Mouse (Mus musculus) gastrocnemius, postnatal 36 days (tissue): ENCODE data around the gene Lrp10. TPM values are rescaled to one million over a fixed set of nuclear protein-coding genes. Genes with fewer than 3 reads are reported as not detected.
A peak's percentile ranks its signal among the peaks of the same experiment; 100 is the strongest.

Experiments
- DNase-seq, 2 experiments: peaks; one replicate each; pipeline ENCODE4 v3.0.0; 2022
- intact Hi-C: fragments of 180-260 bp; cut with DNase I; formaldehyde crosslinking; loops from one replicate; pipeline ENCODE4 v1.15.1; 2025
- long read RNA-seq, 2 experiments: library from polyadenylated mRNA; stranded (forward); transcript quantifications; one replicate each; pipeline ENCODE4 v2.0.0; 2021
- total RNA-seq, 2 experiments: library from RNA; stranded (reverse); gene quantifications; 2 replicates each; pipeline ENCODE4 v1.2.3; 2021

The Lrp10 gene
- total RNA-seq: 10 to 100 TPM; 34.2 to 36.1 TPM
- long read RNA-seq, experiment 1, full-length matches to known transcripts: 14 of 30 reads
- long read RNA-seq, experiment 1, partial matches to known transcripts: 13 of 30 reads
- long read RNA-seq, experiment 1, other reads (novel, unspliced or antisense): 3 of 30 reads
- long read RNA-seq, experiment 2, full-length matches to known transcripts: 12 of 20 reads
- long read RNA-seq, experiment 2, partial matches to known transcripts: 2 of 20 reads
- long read RNA-seq, experiment 2, other reads (novel, unspliced or antisense): 6 of 20 reads

DNA sequence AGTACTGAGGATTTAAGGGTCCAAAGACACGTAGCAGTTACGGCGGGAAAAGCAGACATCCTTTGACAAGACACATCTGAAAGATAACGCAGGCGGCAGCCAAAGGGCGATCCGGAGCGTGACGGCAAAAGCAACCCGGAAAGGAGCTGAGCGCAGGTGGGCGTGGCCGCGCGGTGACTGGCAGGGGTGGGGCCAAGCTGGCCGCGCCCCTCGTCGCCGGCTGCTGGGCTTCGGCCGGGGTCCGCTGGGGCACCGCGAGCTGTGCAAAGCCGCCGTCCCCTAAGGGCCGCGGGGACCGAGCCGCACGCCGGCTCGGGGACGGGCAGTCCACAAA, at the start of gene Lrp10:
Gene Lrp10, plus strand, starts transcription at position 179 of the 334 bp plus-strand sequence.
- DNase-seq: peak; percentile 82 to 87
- intact Hi-C loops: no loop called here

- intact Hi-C loops: loop anchor here (5.0 kb wide), 1 partner anchor 38 kb away; no protein-coding TSS in a partner anchor
- no peak for DNase-seq
Measured at GRCm38 (mm10) chr14:54415241-54416020, 48.5 kb upstream of the Lrp10 start.

DNA sequence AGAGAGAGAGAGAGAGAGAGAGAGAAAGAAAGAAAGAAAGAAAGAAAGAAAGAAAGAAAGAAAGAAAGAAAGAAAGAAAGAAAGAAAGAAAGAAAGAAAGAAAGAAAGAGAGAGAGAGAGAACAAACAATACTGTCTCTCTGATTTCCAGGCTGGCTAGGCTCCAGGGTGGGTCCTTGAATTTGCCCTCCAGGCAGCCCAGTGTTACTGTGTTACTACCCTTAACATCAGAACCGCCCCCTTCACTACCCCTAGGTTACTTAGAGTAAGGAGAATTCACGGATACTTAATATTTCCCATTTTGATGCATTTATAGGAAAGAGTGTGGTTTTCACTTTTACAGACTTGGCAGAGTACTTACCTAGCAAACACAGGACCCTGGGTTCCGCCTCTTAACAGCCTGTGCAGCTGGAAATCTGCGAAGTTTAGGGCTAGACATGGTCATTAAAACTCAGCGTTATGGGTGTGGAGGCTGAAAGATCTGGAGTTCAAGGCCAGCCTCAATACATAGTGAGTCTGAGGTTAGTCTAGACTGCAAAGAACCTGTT, 47.6 kb upstream of the Lrp10 start:
- intact Hi-C loops: loop anchor here (5.0 kb wide), 1 partner anchor 39 kb away; no protein-coding TSS in a partner anchor
- DNase-seq: no peak

- DNase-seq: no peak
- intact Hi-C loops: loop anchor here (5.0 kb wide), 1 partner anchor 40 kb away; no protein-coding TSS in a partner anchor
Measured at GRCm38 (mm10) chr14:54416830-54417229, 47.1 kb upstream of the Lrp10 start.

- no peak for DNase-seq
- intact Hi-C loops: loop anchor here (2.0 to 5.0 kb wide), 2 partner anchors 31 to 40 kb away; no protein-coding TSS in a partner anchor
Measured at GRCm38 (mm10) chr14:54417623-54418081, 46.3 kb upstream of the Lrp10 start, which contains the start of gene Slc7a7. Gene Slc7a7 (minus strand): TSS chr14:54417780.

GRCm38 (mm10) chr14:54421014-54421413, 42.9 kb upstream of the Lrp10 start:
- intact Hi-C loops: no loop called here
- no peak for DNase-seq

DNA sequence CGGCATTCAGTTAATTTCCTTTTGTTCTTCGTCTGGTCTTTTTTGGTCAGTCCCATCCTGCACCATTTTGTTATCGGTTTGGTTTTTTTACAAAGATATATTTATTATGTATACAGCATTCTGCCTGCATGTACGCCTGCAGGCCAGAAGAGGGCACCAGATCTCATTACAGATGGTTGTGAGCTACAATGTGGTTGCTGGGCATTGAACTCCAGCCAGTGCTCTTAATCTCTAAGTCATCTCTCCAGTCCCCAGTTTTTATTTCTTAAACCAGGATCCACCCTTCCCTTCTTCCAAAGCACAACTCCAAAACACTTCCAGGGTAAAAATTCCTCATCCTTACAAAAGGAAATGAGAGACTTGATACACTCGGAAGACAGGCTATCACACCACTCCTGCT, 40.5 kb upstream of the Lrp10 start:
- DNase-seq: no peak
- intact Hi-C loops: no loop called here

DNA sequence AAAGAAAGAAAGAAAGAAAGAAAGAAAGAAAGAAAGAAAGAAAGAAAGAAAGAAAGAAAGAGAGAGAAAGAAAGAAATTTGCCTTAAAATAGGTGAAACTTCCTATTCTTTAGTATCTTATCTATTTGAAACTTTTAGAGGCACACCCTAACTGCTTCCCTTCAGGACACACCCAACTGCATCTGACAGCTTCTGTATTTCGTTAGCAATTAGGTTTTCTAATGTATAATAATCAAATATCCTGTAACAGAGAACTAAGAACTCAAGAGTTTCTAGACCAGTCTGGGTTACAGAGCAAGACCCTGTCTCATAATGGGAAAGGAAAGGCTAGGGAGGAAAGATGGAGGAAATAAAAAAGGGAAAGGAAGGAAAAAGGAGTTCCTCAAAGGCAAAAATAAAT, 39.3 kb upstream of the Lrp10 start:
- no peak for DNase-seq
- intact Hi-C loops: no loop called here

GRCm38 (mm10) chr14:54425540-54425939, 38.4 kb upstream of the Lrp10 start:
- intact Hi-C loops: no loop called here
- no peak for DNase-seq

DNA sequence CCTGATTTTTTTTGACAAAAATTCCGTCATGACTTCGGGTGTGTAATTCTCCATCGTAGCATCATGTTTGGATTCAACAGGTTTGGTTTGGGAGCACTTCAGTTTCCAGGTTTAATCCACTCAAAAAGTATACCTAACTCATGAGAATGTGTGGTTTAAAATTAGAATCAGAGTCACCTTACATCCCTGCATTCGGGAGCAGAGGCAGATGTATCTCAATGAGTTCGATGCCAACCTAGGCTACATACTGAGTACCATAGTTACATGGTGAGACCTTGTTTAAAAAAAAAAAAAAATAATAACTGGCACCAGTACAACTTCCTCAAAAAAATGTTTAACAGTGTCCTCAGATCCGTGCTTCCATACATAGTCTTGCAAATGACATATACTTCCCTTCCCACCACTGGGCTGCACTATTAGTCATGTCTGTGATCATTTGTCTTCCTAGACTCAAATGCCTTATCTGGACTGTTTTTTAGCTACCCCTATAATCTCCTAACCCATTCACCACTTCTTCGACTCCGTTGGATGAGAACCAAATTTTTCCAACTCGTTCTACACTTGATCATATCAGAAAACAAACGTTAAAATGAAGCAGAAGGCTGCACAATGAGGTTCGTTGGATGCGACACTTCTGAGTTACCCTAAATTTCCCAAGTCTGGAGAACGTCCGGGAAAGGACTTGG, 37.8 kb upstream of the Lrp10 start:
- intact Hi-C loops: no loop called here

GRCm38 (mm10) chr14:54426689-54427398, 37.1 kb upstream of the Lrp10 start, which contains the start of gene Mrpl52:
Gene Mrpl52 (plus strand): TSS chr14:54426909.
- DNase-seq: peak; percentile 85 to 87
- intact Hi-C loops: no loop called here

More for the DNA sequence above, 37.8 kb upstream of the Lrp10 start:
- DNase-seq: no peak

DNA sequence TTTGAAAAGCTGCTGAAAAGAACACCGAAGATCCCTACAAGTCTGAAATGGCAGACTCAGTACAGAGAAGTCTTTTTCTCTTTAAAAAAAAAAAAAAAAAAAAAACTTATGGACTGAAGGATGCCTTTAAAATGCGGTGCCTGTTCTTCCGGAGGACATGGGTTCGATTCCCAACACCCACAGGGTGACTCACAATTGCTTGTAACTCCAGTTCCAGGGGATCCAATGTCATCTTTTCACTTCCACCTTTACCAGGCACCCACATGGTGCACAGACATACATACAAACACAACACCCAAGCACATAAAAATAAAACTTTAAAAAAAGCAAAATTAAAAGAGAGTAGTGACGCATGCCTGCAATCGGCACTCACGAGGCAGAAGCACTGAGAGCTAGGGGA, 36.2 kb upstream of the Lrp10 start:
- DNase-seq: no peak
- intact Hi-C loops: no loop called here

- no peak for DNase-seq
- intact Hi-C loops: no loop called here
Measured at GRCm38 (mm10) chr14:54428421-54428820, 35.5 kb upstream of the Lrp10 start.

DNA sequence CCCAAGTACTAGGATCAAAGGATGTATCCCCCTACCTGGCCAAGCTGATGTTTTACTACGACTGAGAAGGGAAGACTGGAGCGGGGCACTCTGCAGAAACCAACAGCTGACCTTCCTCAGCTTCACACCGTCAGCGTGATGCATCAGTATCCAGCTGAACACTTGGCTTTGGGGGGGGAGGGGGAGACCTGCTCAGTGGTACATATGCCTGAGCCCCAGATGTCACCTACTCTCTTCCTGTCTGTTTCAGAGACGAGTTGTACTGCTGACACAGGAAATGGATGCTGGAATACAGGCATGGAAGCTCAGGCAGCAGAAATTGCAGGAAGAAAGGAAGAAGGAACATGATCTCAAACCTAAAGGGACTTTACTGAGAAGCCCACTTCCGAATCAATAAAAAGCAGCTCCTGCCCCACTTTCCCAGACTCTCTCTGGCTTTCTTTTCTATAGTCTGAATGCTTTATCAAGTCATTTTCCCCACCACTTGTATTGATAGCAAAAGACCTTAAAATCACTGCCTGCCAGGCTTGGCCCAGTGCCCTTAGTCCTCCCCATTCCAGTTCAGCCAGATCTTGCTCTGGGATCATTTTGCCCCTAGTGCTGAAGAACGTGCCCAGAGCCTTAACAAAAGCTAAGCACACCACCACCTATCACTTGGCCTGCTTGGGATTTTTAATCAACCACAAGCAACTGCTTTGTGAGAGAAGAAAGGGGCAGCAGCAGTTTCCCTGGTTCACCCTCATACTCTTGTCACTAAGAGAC, 34.4 kb upstream of the Lrp10 start:
- DNase-seq: no peak
- intact Hi-C loops: no loop called here

DNA sequence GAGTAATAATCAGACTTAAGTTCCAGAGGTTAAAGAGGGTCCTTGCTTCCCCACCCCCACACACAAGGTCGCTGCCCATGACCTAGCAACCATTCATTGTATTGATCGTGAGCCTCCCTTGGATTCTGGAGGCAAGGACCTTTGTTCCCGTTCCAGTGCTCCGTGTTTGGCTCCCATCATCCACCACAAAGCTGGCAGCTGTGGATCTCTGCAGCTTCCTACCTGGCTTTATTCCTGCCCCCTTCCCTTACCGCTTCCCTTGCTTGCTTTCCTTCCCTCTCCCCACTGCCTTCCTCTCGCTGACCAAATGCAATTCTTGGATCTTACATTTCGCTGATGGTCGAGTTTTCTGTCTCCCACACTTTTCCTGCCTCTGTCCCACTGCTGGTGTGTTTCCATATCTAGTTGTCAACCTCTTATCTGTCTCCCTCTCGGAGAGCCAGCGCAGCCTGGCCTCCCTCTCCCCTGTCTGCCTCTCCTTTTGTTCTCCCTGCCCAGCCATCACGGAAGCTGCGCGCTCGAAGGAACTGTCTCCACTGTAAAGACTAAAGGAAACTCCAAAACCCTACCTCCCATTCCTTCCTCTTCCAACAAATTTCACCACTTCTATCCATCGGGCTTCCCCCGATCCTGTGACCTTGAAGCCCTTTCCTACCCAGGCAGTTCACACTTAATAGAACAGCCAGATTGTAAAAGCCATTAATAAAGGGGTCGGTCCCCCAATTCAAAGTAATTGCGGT, 33.4 kb upstream of the Lrp10 start:
- intact Hi-C loops: no loop called here
- no peak for DNase-seq

GRCm38 (mm10) chr14:54431334-54432077, 32.4 kb upstream of the Lrp10 start, which contains the start of gene Mmp14:
Gene Mmp14 (plus strand): TSS chr14:54431612.
- peak; percentile 49 to 71 for DNase-seq
- intact Hi-C loops: no loop called here

- intact Hi-C loops: no loop called here
- no peak for DNase-seq
Measured at GRCm38 (mm10) chr14:54432078-54432836, 31.7 kb upstream of the Lrp10 start.
